11 mouse cellular contexts compared by ENCODE assay signal in genomic region chr9:103109911-103110310, GRCm38 (mm10). TPM values are rescaled to one million over a fixed set of nuclear protein-coding genes. Genes with fewer than 3 reads are reported as not detected.
A peak's percentile ranks its signal among the peaks of the same experiment; 100 is the strongest.
DNase-seq lines count a peak whose midpoint lies in the region; ATAC-seq and TF ChIP-seq lines count a peak whose summit lies in the region.
"Had no signal": no experiment of that assay in that cellular context is flagged by ENCODE, and none has a peak within 500 bp of the region (broad histone marks: within the 10 kb centered on the region; RNA-seq: fewer than 3 reads in every experiment).

No protein-coding gene starts in this region.

- H3K4me2 ChIP-seq in hindbrain, embryonic 15.5 days: 0 out of 2 replicates have a peak overlapping the region, but pooled peaks have one; percentile 62
- no peak overlapping the region for H3K4me2 ChIP-seq in hindbrain, embryonic 11.5 days (replicated peaks; ENCODE audit: low read depth, low read length)
- 0 out of 2 replicates have a peak overlapping the region, but pooled peaks have one; percentile 57 for H3K4me2 ChIP-seq in midbrain, embryonic 12.5 days (replicated peaks)
- no peak overlapping the region for H3K4me2 ChIP-seq in midbrain, embryonic 15.5 days
- H3K4me2 ChIP-seq in liver, postnatal 0 days (ENCODE audit: low read depth, low read length): peak overlapping the region; percentile 62; the same call in 1 of the 2 replicates

- H3K27me3 ChIP-seq in hindbrain, embryonic 15.5 days: no peaks in the 10 kb centered on the region
- H3K27me3 ChIP-seq in hindbrain, embryonic 11.5 days (ENCODE audit: control insufficient read depth, insufficient read depth, low read length): peaks cover 3% of the 10 kb centered on the region; the same call in 1 of the 2 replicates
- H3K27me3 ChIP-seq in midbrain, embryonic 12.5 days: peaks cover 14% of the 10 kb centered on the region
- H3K27me3 ChIP-seq in midbrain, embryonic 15.5 days (replicated peaks): no peaks in the 10 kb centered on the region
- peaks cover 42% of the 10 kb centered on the region for H3K27me3 ChIP-seq in liver, postnatal 0 days (ENCODE audit: insufficient read depth, low read length)

- no peak overlapping the region for H3K27ac ChIP-seq in hindbrain, embryonic 15.5 days (replicated peaks)
- H3K27ac ChIP-seq in hindbrain, embryonic 11.5 days (ENCODE audit: low read depth, low read length): no peak overlapping the region
- H3K27ac ChIP-seq in midbrain, embryonic 12.5 days (replicated peaks): no peak overlapping the region
- no peak overlapping the region for H3K27ac ChIP-seq in midbrain, embryonic 15.5 days
- H3K27ac ChIP-seq in liver, postnatal 0 days (ENCODE audit: low read depth): no peak overlapping the region
- H3K27ac ChIP-seq: gastrocnemius, adult 2 months had no signal

- H3K4me1 ChIP-seq in hindbrain, embryonic 15.5 days (replicated peaks): peaks cover 42% of the 10 kb centered on the region
- H3K4me1 ChIP-seq in hindbrain, embryonic 11.5 days (replicated peaks; ENCODE audit: control insufficient read depth, insufficient read depth, low read length): peaks cover 6% of the 10 kb centered on the region
- peaks cover 41% of the 10 kb centered on the region for H3K4me1 ChIP-seq in midbrain, embryonic 12.5 days
- H3K4me1 ChIP-seq in midbrain, embryonic 15.5 days: peaks cover 40% of the 10 kb centered on the region
- H3K4me1 ChIP-seq in liver, postnatal 0 days (ENCODE audit: insufficient read depth): peaks cover 16% of the 10 kb centered on the region

- no peak for TF ChIP-seq CTCF in liver, postnatal 0 days (IDR thresholded peaks at IDR 0.05; ENCODE audit: low read depth)

- TF ChIP-seq EP300 in liver, postnatal 0 days (IDR thresholded peaks at IDR 0.05; ENCODE audit: low read depth): no peak

- no peak for ATAC-seq in cerebellum, adult (ENCODE audit: insufficient number of reproducible peaks, low FRiP score, low TSS enrichment)
- ATAC-seq in hindbrain, embryonic 15.5 days (ENCODE audit: low FRiP score, low read depth): no peak
- no peak for ATAC-seq in hindbrain, embryonic 11.5 days (ENCODE audit: low FRiP score)
- ATAC-seq in midbrain, embryonic 12.5 days (ENCODE audit: low FRiP score, low read depth): no peak
- ATAC-seq in midbrain, embryonic 15.5 days (replicated peaks): no peak
- ATAC-seq in liver, postnatal 0 days: no peak
- ATAC-seq: forebrain, embryonic 14.5 days had no signal

- H3K36me3 ChIP-seq in hindbrain, embryonic 15.5 days: no peaks in the 10 kb centered on the region
- H3K36me3 ChIP-seq in hindbrain, embryonic 11.5 days (ENCODE audit: control insufficient read depth, insufficient read depth, low read length): no peaks in the 10 kb centered on the region
- no peaks in the 10 kb centered on the region for H3K36me3 ChIP-seq in midbrain, embryonic 12.5 days
- H3K36me3 ChIP-seq in midbrain, embryonic 15.5 days (replicated peaks): no peaks in the 10 kb centered on the region
- H3K36me3 ChIP-seq in liver, postnatal 0 days (replicated peaks; ENCODE audit: insufficient read depth, low read length): no peaks in the 10 kb centered on the region

- H3K9ac ChIP-seq in hindbrain, embryonic 15.5 days: no peak overlapping the region
- H3K9ac ChIP-seq in hindbrain, embryonic 11.5 days (ENCODE audit: low read depth, low read length): no peak overlapping the region
- H3K9ac ChIP-seq in midbrain, embryonic 12.5 days (replicated peaks): no peak overlapping the region
- no peak overlapping the region for H3K9ac ChIP-seq in midbrain, embryonic 15.5 days
- H3K9ac ChIP-seq in liver, postnatal 0 days (replicated peaks): no peak overlapping the region

- DNase-seq in cerebellum, adult 9-11 months: peak; percentile 32
- DNase-seq in hindbrain, embryonic 11.5 days (ENCODE audit: low spot score): no peak
- no peak for DNase-seq in liver, postnatal 0 days
- DNase-seq in kidney, postnatal 10 days: no peak
- DNase-seq: adrenal gland, postnatal 25 days; gastrocnemius, adult 2 months had no signal

- 84% methylated on average over 2 of the region's 2 CpGs for WGBS in hindbrain, embryonic 15.5 days
- WGBS in hindbrain, embryonic 11.5 days: 63% methylated on average over 2 of the region's 2 CpGs
- WGBS in midbrain, embryonic 12.5 days: 85% methylated on average over 2 of the region's 2 CpGs
- WGBS in midbrain, embryonic 15.5 days: 83% methylated on average over 2 of the region's 2 CpGs
- 42% methylated on average over 2 of the region's 2 CpGs for WGBS in liver, postnatal 0 days (ENCODE audit: insufficient replicate concordance)

- H3K9me3 ChIP-seq in hindbrain, embryonic 15.5 days: no peaks in the 10 kb centered on the region
- no peaks in the 10 kb centered on the region for H3K9me3 ChIP-seq in hindbrain, embryonic 11.5 days (ENCODE audit: control insufficient read depth, low read length)
- no peaks in the 10 kb centered on the region for H3K9me3 ChIP-seq in midbrain, embryonic 12.5 days
- H3K9me3 ChIP-seq in midbrain, embryonic 15.5 days: no peaks in the 10 kb centered on the region
- H3K9me3 ChIP-seq in liver, postnatal 0 days (ENCODE audit: low read length): no peaks in the 10 kb centered on the region

- no peak overlapping the region for H3K4me3 ChIP-seq in hindbrain, embryonic 15.5 days
- no peak overlapping the region for H3K4me3 ChIP-seq in hindbrain, embryonic 11.5 days (ENCODE audit: low read depth, low read length)
- H3K4me3 ChIP-seq in midbrain, embryonic 12.5 days: no peak overlapping the region
- H3K4me3 ChIP-seq in midbrain, embryonic 15.5 days: no peak overlapping the region
- H3K4me3 ChIP-seq in liver, postnatal 0 days (ENCODE audit: low read depth, low read length): 0 out of 2 replicates have a peak overlapping the region, but pooled peaks have one; percentile 43

RNA-seq across cellular contexts. Expression of gene Rab6b, which starts 1.7 kb away (rescaled TPM):
- 111 and 126 TPM in 2 replicates for polyA plus RNA-seq in hindbrain, embryonic 15.5 days (2015; fragmentation: Nextera tagmentation; extraction: Ambion mirVana)
- 24.1 and 24.2 TPM in 2 replicates for polyA plus RNA-seq in hindbrain, embryonic 11.5 days (2014; fragmentation: Nextera tagmentation; extraction: Ambion mirVana)
- 38.2 and 47.2 TPM in 2 replicates for polyA plus RNA-seq in midbrain, embryonic 12.5 days (2016; fragmentation: Nextera tagmentation; extraction: Ambion mirVana)
- 107 and 110 TPM in 2 replicates for polyA plus RNA-seq in midbrain, embryonic 15.5 days (2015; fragmentation: Nextera tagmentation; extraction: Ambion mirVana)
- polyA plus RNA-seq in liver, postnatal 0 days (2015; fragmentation: Nextera tagmentation; extraction: Ambion mirVana): 0.25 and 0.26 TPM in 2 replicates

Comparison
In these comparisons a context has a peak if more than half of its experiments do, and no peak if none do; other contexts are left out.
1. H3K4me2 ChIP-seq: peak in hindbrain, embryonic 15.5 days (single experiment), midbrain, embryonic 12.5 days (single experiment) and liver, postnatal 0 days (single experiment); none in hindbrain, embryonic 11.5 days (single experiment) and midbrain, embryonic 15.5 days (single experiment).
2. RNA of gene Rab6b, which starts 1.7 kb away (polyA plus RNA-seq): 111 to 126 TPM in hindbrain, embryonic 15.5 days, 107 to 110 TPM in midbrain, embryonic 15.5 days, 38.2 to 47.2 TPM in midbrain, embryonic 12.5 days and 24.1 to 24.2 TPM in hindbrain, embryonic 11.5 days; 0.25 to 0.26 TPM in liver, postnatal 0 days; every median in the first group is over 10 times any median in the second.